ENCODE assay signal across 16 mouse cellular contexts in genomic region chr10:92615684-92616379, GRCm38 (mm10).
"Had no signal": no experiment of that assay in that cellular context is flagged by ENCODE, and none has a peak within 500 bp of the region (broad histone marks: within the 10 kb centered on the region; RNA-seq: fewer than 3 reads in every experiment).

No protein-coding gene starts in this region.

- ATAC-seq: lung, postnatal 0 days had no signal

- H3K27ac ChIP-seq: lung, embryonic 15.5 days; macrophage; midbrain, embryonic 12.5 days; neural tube, embryonic 12.5 days; stomach, embryonic 15.5 days; stomach, postnatal 0 days had no signal

- H3K4me1 ChIP-seq: lung, embryonic 15.5 days; megakaryocyte, embryonic 14.5 days; midbrain, embryonic 12.5 days; neural tube, embryonic 12.5 days; stomach, embryonic 15.5 days had no signal

- DNase-seq: lung, adult 2 months; lung, postnatal 14 days; lung, postnatal 36 days; midbrain, embryonic 14.5 days; right cerebral cortex, postnatal 14 days; thymus, adult 2 months; thymus, postnatal 25 days; thymus, postnatal 4 days had no signal

- H3K27me3 ChIP-seq: lung, embryonic 15.5 days; megakaryocyte, embryonic 14.5 days; midbrain, embryonic 12.5 days; neural tube, embryonic 12.5 days; stomach, embryonic 15.5 days had no signal

- H3K9ac ChIP-seq: lung, embryonic 15.5 days; midbrain, embryonic 12.5 days; neural tube, embryonic 12.5 days; stomach, embryonic 15.5 days had no signal

- H3K9me3 ChIP-seq: lung, embryonic 15.5 days; megakaryocyte, embryonic 14.5 days; midbrain, embryonic 12.5 days; neural tube, embryonic 12.5 days; stomach, embryonic 15.5 days had no signal

- H3K36me3 ChIP-seq: lung, embryonic 15.5 days; midbrain, embryonic 12.5 days; neural tube, embryonic 12.5 days; stomach, embryonic 15.5 days had no signal

- H3K4me3 ChIP-seq: lung, embryonic 15.5 days; megakaryocyte, embryonic 14.5 days; midbrain, embryonic 12.5 days; neural tube, embryonic 12.5 days; stomach, embryonic 15.5 days had no signal

- H3K4me2 ChIP-seq: lung, embryonic 15.5 days; midbrain, embryonic 12.5 days; neural tube, embryonic 12.5 days; stomach, embryonic 15.5 days had no signal
